Mouse (Mus musculus) 3T3-L1 (cell line): ENCODE measurements around the gene Ren1.

Experiments
- DNase-seq: peaks from one replicate; pipeline ENCODE4 v3.0.0-alpha.2; 2015; ENCODE audit warnings: low read depth, low spot score

The Ren1 gene

DNA sequence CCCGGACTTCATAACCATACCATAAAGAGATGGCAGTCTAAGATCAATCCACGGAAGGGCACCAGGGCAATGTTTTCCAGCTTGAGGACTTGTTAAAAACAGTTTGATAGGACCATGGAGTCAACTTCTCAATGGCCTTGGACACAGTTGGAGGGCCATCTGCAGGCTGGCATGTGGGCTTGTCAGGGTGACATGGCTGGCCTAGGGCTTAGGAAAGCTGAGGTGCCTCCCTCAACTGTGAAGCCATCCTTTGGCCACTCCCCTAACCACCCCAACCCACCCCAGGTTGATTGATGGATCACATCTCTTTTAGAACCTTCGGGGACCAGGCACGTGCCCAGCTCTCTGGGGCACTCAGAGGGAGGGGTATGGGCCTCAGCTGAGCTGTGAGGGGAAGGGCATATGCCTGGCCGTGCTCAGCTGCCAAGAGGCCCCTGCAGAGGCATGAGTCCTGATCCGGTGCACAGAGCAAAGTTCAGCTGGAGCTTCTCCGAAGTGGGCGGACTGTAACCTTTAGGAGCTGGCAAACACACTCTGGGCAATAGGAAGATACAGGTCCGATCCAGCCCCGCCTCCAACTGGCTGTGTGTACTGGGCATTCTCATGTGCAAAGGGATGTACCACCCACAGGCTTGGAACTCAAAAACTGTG, 25.5 kb downstream of the Ren1 start:
- DNase-seq, result no peak

GRCm38 (mm10) chr1:133377547-133377946, 27.2 kb downstream of the Ren1 start:
- DNase-seq, result no peak

DNA sequence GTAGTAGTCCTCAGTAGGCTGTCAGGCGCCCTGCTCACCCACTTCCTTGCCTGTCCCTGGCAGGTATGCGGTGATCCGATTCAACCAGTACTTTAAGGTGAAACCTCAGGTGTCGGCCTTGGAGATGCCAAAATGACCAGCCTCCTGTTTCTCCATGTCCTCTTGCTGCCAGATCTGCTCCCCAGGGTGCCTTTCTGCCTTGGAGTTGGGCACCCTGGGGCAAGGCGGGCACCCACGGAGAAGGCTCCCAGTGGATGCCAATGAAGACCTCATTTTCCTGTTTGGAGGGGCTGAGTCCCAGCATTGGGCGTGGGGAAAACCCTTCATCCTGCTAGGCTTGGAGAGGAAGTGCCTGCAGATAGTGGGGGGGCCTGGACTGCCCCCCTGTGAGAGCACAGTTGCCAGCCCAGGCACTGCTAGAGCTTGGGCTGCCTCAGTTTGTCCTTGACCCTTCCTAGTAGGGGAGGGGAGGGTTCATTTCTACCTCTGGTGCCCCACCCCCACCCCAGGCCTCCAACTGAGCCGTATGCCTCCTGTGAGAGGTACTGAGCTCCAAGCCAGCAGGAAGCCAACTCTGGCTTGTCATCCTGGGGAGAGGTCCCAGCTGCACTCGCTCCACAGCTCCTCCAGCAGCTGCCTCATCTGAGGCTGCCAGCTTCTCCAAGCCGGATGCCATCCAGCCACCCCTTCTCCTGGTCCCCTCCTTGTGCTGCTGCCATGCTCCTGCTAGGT, 29.1 kb downstream of the Ren1 start:
- DNase-seq, result no peak

- DNase-seq, result no peak
These were observed 29.6 kb downstream of the Ren1 start for GRCm38 (mm10) chr1:133379986-133380320.

GRCm38 (mm10) chr1:133380347-133381065, 30.2 kb downstream of the Ren1 start:
- DNase-seq, result peak; percentile 58

DNA sequence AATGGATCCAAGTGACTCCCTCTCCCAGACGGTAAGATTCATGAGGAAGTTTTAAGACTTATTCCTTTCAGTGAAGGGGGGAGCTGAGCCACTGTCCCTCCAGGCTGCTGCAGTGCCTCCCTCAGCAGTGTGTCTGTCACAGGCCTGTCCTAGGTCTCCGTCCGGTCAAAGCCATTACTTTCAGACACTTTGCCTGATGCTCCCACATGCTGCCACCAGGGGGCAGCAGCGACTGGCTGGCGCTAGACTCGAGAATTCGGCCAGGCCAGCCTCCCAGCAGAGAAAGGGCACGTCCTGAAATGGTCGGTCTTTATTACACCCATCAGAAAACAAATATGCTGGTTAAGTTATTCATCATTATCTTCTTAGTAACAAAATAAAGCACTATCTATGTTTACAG, 31.7 kb downstream of the Ren1 start:
- DNase-seq, result peak; percentile 77

- no peak for DNase-seq
These were observed 32.3 kb downstream of the Ren1 start for GRCm38 (mm10) chr1:133382552-133383155.

GRCm38 (mm10) chr1:133383157-133383783, 33.0 kb downstream of the Ren1 start:
- DNase-seq, result no peak

DNA sequence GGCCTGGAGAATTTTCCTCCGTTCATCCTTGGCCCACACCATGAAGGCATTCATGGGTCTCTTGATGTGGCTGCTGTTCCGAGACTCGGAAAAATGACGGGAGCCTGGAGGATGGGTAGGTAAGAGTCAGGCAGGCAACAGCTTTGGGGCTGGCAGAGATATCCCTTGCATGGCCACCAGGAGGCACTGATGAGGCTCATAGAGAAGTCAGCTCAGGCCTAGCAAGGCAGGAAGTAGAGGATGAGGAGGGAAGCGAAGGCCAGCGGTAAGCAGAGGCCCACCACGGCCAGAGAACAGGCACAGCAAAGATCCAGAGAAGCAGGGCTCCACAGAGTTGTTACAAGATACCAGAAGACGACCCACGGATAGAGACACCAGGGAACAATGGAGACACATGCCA, 35.2 kb downstream of the Ren1 start:
- DNase-seq, result peak; percentile 69

GRCm38 (mm10) chr1:133386209-133386608, 35.9 kb downstream of the Ren1 start:
- DNase-seq, result no peak

DNA sequence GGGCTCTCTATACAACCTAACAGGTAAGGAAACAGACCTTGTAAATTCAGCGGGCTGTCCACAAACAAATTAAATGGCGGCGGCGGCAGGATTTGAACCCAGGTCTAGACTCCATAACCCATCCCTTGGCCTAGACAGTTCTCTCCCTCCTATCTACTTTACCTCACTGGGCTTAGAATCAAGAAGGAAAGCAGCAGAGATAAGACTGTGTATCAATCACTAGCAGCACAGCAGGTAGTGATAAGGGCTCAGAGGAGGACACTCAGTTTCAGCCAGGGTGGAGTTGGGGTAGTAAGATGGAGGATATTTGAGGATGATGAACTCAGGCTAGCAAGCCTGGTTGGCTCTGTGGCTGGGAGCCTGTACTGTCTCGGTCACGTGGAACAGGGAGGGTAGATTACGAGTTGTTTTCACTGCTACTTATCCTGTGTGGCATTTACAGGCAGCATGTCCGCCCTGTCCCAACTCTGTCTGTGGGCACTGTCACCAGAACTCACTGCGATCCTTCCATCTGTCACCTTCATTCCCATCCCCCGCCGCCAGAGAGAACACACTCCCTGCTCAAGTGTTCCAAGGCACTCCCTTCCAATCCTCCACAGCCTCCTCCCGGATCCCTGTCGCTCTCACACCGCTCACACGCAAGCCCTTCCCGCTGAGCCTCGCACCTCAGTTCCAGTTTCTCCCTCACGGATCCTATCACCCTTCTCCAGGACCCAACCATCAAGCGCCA, 37.4 kb downstream of the Ren1 start:
- no peak for DNase-seq

DNA sequence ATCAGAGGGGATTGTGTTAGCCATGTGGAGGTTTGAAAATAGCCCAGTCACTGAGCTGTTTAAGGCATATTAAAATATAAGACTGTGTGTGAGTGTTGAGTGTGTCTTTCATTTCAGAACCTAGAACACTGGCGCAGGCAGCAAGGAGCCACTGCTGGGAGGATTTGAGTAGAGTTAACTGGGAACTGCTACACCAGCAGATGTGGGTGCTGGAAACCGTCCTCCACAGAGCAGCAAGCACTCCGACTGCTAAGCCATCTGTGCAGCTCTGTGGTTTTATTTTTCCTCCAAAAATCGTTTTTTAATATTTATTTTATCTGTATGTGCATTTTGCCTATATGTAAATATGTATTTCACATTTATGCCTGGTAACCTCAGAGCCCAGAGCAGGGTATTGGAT, 44.4 kb downstream of the Ren1 start:
- no peak for DNase-seq

GRCm38 (mm10) chr1:133396693-133397092, 46.4 kb downstream of the Ren1 start:
- DNase-seq, result no peak

DNA sequence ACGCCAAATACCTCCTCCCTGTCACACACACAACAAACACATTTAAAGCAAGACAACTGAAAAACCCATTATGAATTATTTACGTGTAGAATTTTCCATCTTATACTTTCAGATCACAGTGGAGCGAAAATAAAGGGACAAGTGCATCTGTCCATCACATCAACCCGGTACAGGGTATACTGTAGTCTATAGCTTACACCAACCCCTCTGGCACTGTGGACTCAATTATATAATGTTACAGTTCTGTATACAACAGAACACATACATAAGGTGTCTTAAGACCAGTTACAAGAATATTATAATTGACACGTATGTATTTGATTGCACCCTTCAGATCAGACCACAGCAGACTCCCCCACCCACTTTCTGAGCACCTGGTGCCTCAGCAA, 46.8 kb downstream of the Ren1 start:
- DNase-seq, result no peak

- no peak for DNase-seq
These were observed 47.4 kb downstream of the Ren1 start for GRCm38 (mm10) chr1:133397483-133398237.

DNA sequence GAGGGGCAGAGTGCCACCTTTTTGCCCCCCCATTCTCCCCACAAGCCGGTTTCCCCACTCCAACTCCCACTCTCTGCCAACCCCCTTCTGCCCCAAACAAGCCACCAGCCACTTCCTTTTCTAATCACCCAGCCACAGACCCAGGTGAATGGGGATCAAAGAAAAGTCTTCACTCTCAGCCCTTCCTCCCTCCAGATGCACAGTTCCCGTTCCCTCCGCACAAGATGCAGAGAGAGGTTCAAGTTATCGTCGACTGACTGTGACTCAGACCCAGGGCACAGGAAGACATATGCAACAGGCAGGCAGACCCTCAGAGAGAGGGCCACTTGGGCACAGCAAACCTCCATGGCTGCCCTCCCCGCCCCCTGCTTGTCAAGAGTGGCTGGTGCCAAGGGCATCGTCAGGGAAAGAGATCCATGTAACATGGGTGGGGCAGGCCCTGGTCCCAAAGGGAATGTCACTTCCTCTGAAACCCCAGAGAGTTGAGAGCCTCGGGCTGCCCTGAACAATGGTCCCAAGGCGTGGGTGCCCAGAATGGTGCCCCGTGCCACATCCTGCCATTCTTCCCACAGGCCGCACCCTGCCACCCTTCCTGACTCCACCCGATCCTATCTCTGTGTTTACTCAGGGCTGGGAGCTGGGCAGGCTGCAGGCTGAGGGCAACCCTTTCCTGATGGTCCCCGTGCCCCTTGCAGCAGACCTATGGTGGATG, 49.9 kb downstream of the Ren1 start:
- DNase-seq, result no peak

DNA sequence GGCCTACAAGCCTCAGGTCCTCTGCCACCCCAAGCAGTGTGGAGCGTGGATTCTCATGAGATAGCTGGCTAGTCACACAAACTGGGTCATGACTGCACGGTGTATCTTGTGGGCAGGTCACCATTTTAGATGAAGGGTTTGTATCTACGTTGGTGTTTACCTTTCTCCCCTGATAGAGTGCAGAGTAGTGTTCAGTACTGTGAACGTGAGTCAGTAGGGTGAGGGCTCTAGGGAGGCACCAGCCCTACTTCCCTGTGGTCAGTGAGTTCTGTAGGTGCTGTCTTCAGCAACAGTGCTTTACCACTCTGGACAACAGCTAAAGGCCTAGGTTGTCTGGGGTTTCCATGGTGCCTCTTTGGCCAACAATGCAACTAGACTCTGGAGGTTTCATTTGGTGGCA, 53.7 kb downstream of the Ren1 start:
- DNase-seq, result no peak

- DNase-seq, result no peak
These were observed 56.3 kb downstream of the Ren1 start for GRCm38 (mm10) chr1:133406614-133407013.

DNA sequence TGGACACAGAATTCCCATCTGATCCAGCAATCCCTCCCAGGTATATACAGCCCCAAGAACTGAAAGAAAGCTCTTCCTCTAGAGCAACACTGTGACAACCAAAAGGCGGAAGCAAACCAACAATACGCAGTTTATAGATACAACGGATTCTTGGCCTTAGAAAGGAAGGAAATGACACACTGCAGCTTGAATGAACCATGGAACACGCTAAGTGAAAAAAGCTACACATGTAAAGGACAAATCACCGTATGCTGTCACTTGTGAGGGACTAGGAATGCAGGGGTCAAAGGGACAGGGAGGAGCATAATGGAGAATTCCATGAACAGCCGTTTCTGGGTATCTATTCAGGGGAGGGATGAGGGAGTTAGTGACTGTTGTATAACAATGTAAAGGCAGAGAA, 57.1 kb downstream of the Ren1 start:
- DNase-seq, result no peak

DNA sequence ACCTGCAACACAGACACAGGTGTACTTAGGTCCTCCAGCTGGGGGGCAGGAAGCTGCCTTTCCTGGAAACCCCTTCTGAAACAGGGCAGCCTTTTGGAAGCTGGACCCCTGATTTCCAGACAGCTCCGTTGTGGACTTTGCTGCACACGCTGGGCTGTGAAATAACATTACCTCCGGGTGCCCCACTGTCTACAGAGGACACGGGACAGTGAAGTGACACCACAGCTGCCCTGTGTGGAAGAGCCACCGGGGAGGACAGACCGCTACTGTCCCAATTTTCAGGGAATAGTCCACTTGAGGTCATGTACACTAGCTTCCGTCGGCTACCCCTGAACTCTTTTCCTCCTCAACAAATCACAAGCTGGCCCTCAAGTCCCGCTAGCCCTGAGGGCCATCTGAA, 58.0 kb downstream of the Ren1 start:
- no peak for DNase-seq
